In the genomic region with DNA sequence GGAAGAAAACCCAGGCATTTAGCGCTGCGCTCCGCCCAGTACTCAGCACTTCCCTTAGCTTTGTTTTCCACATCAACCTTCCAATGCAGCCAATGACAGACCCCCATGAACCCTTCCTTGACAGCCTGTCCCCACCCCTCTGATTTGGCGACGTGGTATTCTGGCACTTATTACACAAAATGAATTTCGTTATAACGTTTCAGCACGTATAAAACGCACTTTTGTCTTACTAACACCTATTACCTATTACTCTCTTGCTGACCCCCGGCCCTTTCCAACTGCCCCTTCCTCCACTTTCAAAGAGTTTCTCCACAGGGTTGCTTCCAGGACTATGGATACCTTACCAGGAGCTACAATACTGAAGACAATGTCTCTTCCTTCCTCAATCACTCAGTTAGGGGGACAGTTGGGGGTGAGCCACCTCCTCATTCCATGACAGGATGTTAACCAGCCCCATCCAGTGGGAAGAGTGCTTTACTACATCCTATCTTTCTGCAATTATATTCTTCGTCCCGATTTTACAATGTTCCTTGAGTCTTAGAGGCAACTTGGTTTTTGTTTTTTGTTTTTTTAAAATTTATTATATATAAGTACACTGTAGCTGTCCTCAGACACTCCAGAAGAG, we compare ENCODE assay signal across 8 mouse cellular contexts. TPM values are rescaled to one million over a fixed set of nuclear protein-coding genes. Genes with fewer than 3 reads are reported as not detected.
DNase-seq lines count a peak whose midpoint lies in the region; ATAC-seq and TF ChIP-seq lines count a peak whose summit lies in the region.

No protein-coding gene starts in this region.

- 0 out of 2 replicates have a peak, but pooled peaks have one; percentile 10 for ATAC-seq in heart, embryonic 16.5 days (replicated peaks; ENCODE audit: extremely low read depth, insufficient read depth, low FRiP score)
- ATAC-seq in hindbrain, embryonic 11.5 days (ENCODE audit: low FRiP score): peak; percentile 37
- ATAC-seq in megakaryocyte progenitor cell, adult 5-6 weeks (replicated peaks; ENCODE audit: poor library complexity): peak; percentile 18; the same call in 1 of the 2 replicates
- no peak for ATAC-seq in frontal cortex, adult (ENCODE audit: low TSS enrichment)

- peaks cover 27% of the 10 kb centered on the region for H3K36me3 ChIP-seq in heart, embryonic 16.5 days (ENCODE audit: control insufficient read depth, insufficient read depth)
- peaks cover 20% of the 10 kb centered on the region for H3K36me3 ChIP-seq in hindbrain, embryonic 11.5 days (ENCODE audit: control insufficient read depth, insufficient read depth, low read length)

- no peaks in the 10 kb centered on the region for H3K27me3 ChIP-seq in heart, embryonic 16.5 days (ENCODE audit: control insufficient read depth, insufficient read depth, low read length)
- H3K27me3 ChIP-seq in hindbrain, embryonic 11.5 days (ENCODE audit: control insufficient read depth, insufficient read depth, low read length): no peaks in the 10 kb centered on the region

- TF ChIP-seq POLR2A in bone marrow, adult 2 months (IDR thresholded peaks at IDR 0.05; ENCODE audit: borderline replicate concordance, control insufficient read depth, low read depth, low read length): no peak

- H3K27ac ChIP-seq in heart, embryonic 16.5 days (ENCODE audit: low read length): peak overlapping the region; percentile 94
- peak overlapping the region; percentile 35 for H3K27ac ChIP-seq in bone marrow, adult 2 months (ENCODE audit: control insufficient read depth, insufficient read depth, low read depth, low read length, poor library complexity)
- H3K27ac ChIP-seq in hindbrain, embryonic 11.5 days (ENCODE audit: low read depth, low read length): peak overlapping the region; percentile 94

- H3K9ac ChIP-seq in heart, embryonic 16.5 days (ENCODE audit: low read length): peak overlapping the region; percentile 46
- no peak overlapping the region; the same call in 1 of the 2 replicates for H3K9ac ChIP-seq in hindbrain, embryonic 11.5 days (ENCODE audit: low read depth, low read length)

- H3K4me1 ChIP-seq in heart, embryonic 16.5 days (ENCODE audit: control insufficient read depth, insufficient read depth, low read length): peaks cover 44% of the 10 kb centered on the region
- H3K4me1 ChIP-seq in bone marrow, adult 2 months (ENCODE audit: control insufficient read depth, insufficient read depth, low read length): peaks cover 4% of the 10 kb centered on the region
- peaks cover 24% of the 10 kb centered on the region for H3K4me1 ChIP-seq in hindbrain, embryonic 11.5 days (replicated peaks; ENCODE audit: control insufficient read depth, insufficient read depth, low read length)

- H3K4me2 ChIP-seq in heart, embryonic 16.5 days (ENCODE audit: low read depth, low read length): peak overlapping the region; percentile 85
- H3K4me2 ChIP-seq in hindbrain, embryonic 11.5 days (replicated peaks; ENCODE audit: low read depth, low read length): peak overlapping the region; percentile 25; the same call in 1 of the 2 replicates

- WGBS in heart, embryonic 16.5 days: 12% methylated on average over 12 of the region's 12 CpGs
- WGBS in bone marrow, adult 2 months: 8% methylated on average over 12 of the region's 12 CpGs
- WGBS in hindbrain, embryonic 11.5 days: 12% methylated on average over 12 of the region's 12 CpGs

- no peak for TF ChIP-seq CTCF in bone marrow, adult 2 months (IDR thresholded peaks at IDR 0.05; ENCODE audit: control insufficient read depth, insufficient read depth, low read length)

- H3K9me3 ChIP-seq in heart, embryonic 16.5 days (replicated peaks; ENCODE audit: control insufficient read depth, low read length): no peaks in the 10 kb centered on the region
- H3K9me3 ChIP-seq in hindbrain, embryonic 11.5 days (ENCODE audit: control insufficient read depth, low read length): no peaks in the 10 kb centered on the region

- no peak for DNase-seq in heart, adult 11 months
- DNase-seq in hindbrain, embryonic 11.5 days (ENCODE audit: low spot score): no peak
- DNase-seq in spleen, postnatal 36 days (ENCODE audit: low spot score in 2 of 2): no peak
- no peak for DNase-seq in layer of hippocampus, adult 9-10 months (ENCODE audit: low spot score)

- H3K4me3 ChIP-seq in heart, embryonic 16.5 days (ENCODE audit: low read length): peak overlapping the region; percentile 54
- peak overlapping the region; percentile 43 for H3K4me3 ChIP-seq in bone marrow, adult 2 months (replicated peaks; ENCODE audit: control insufficient read depth, low read depth, low read length)
- H3K4me3 ChIP-seq in hindbrain, embryonic 11.5 days (ENCODE audit: low read depth, low read length): peak overlapping the region; percentile 18; the same call in 1 of the 2 replicates

RNA-seq across cellular contexts. Expression of gene Sema3b, which starts 4.0 kb away (rescaled TPM):
- polyA plus RNA-seq in heart, embryonic 16.5 days (2015; fragmentation: Nextera tagmentation; extraction: Ambion mirVana): 11.0 and 12.0 TPM in 2 replicates
- polyA plus RNA-seq in bone marrow, adult 2 months (2011; ENCODE audit: insufficient read depth, insufficient read length, low replicate concordance, missing spikeins): 2.1 TPM in 1 of 2 replicates, not detected in the other
- polyA plus RNA-seq in hindbrain, embryonic 11.5 days (2014; fragmentation: Nextera tagmentation; extraction: Ambion mirVana): 1.4 and 1.6 TPM in 2 replicates
- not detected in 2 replicates for total RNA-seq in megakaryocyte progenitor cell, adult 5-6 weeks (2015)
- not detected in 2 replicates for total RNA-seq in megakaryocyte progenitor cell, adult 5-6 weeks (2017)

RNA-seq across cellular contexts. Expression of gene Gnai2, which starts 22.1 kb away (rescaled TPM):
- polyA plus RNA-seq in heart, embryonic 16.5 days (2015; fragmentation: Nextera tagmentation; extraction: Ambion mirVana): 419 and 458 TPM in 2 replicates
- polyA plus RNA-seq in bone marrow, adult 2 months (2011; ENCODE audit: insufficient read depth, insufficient read length, low replicate concordance, missing spikeins): 198 and 273 TPM in 2 replicates
- polyA plus RNA-seq in hindbrain, embryonic 11.5 days (2014; fragmentation: Nextera tagmentation; extraction: Ambion mirVana): 529 and 534 TPM in 2 replicates
- total RNA-seq in megakaryocyte progenitor cell, adult 5-6 weeks (2015): 333 and 362 TPM in 2 replicates
- 423 and 432 TPM in 2 replicates for total RNA-seq in megakaryocyte progenitor cell, adult 5-6 weeks (2017)

RNA-seq across cellular contexts. Expression of gene Ifrd2, which starts 25.6 kb away (rescaled TPM):
- polyA plus RNA-seq in heart, embryonic 16.5 days (2015; fragmentation: Nextera tagmentation; extraction: Ambion mirVana): 45.7 and 46.5 TPM in 2 replicates
- polyA plus RNA-seq in bone marrow, adult 2 months (2011; ENCODE audit: insufficient read depth, insufficient read length, low replicate concordance, missing spikeins): 172 and 173 TPM in 2 replicates
- 26.9 and 27.7 TPM in 2 replicates for polyA plus RNA-seq in hindbrain, embryonic 11.5 days (2014; fragmentation: Nextera tagmentation; extraction: Ambion mirVana)
- 68.0 and 93.4 TPM in 2 replicates for total RNA-seq in megakaryocyte progenitor cell, adult 5-6 weeks (2015)
- total RNA-seq in megakaryocyte progenitor cell, adult 5-6 weeks (2017): 31.5 and 72.4 TPM in 2 replicates

RNA-seq across cellular contexts. Expression of gene Hyal3, which starts 32.4 kb away (rescaled TPM):
- polyA plus RNA-seq in heart, embryonic 16.5 days (2015; fragmentation: Nextera tagmentation; extraction: Ambion mirVana): 0.54 and 0.69 TPM in 2 replicates
- polyA plus RNA-seq in bone marrow, adult 2 months (2011; ENCODE audit: insufficient read depth, insufficient read length, low replicate concordance, missing spikeins): 2.8 TPM in 1 of 2 replicates, not detected in the other
- polyA plus RNA-seq in hindbrain, embryonic 11.5 days (2014; fragmentation: Nextera tagmentation; extraction: Ambion mirVana): 0.18 and 0.39 TPM in 2 replicates
- total RNA-seq in megakaryocyte progenitor cell, adult 5-6 weeks (2015): 1.4 and 1.7 TPM in 2 replicates
- 0.58 TPM in 1 of 2 replicates, not detected in the other for total RNA-seq in megakaryocyte progenitor cell, adult 5-6 weeks (2017)

RNA-seq across cellular contexts. Expression of gene Naa80, which starts 34.4 kb away (rescaled TPM):
- 15.1 and 19.2 TPM in 2 replicates for polyA plus RNA-seq in heart, embryonic 16.5 days (2015; fragmentation: Nextera tagmentation; extraction: Ambion mirVana)
- 14.9 and 34.9 TPM in 2 replicates for polyA plus RNA-seq in bone marrow, adult 2 months (2011; ENCODE audit: insufficient read depth, insufficient read length, low replicate concordance, missing spikeins)
- 10.5 and 11.3 TPM in 2 replicates for polyA plus RNA-seq in hindbrain, embryonic 11.5 days (2014; fragmentation: Nextera tagmentation; extraction: Ambion mirVana)
- 9.3 and 15.4 TPM in 2 replicates for total RNA-seq in megakaryocyte progenitor cell, adult 5-6 weeks (2015)
- 9.3 and 10.4 TPM in 2 replicates for total RNA-seq in megakaryocyte progenitor cell, adult 5-6 weeks (2017)

Comparison
In these comparisons a context has a peak if more than half of its experiments do, and no peak if none do; other contexts are left out.
1. H3K27ac ChIP-seq: peak in every context shown above with its lines; median percentile 94 in heart, embryonic 16.5 days; 94 in hindbrain, embryonic 11.5 days; 35 in bone marrow, adult 2 months.